Mouse (Mus musculus) C2C12 (cell line): ENCODE data around the gene Ppm1l.

ENCODE experiments used
- CTCF ChIP-seq: IDR thresholded peaks from one replicate; pipeline ENCODE4 v1.5.1; 2011; ENCODE audit not compliant: control insufficient read depth, insufficient read depth, insufficient read length
- USF1 ChIP-seq: IDR thresholded peaks from one replicate; pipeline ENCODE4 v1.6.1; 2011; ENCODE audit warnings: low read depth, mild to moderate bottlenecking, control low read depth, moderate library complexity

GRCm38 (mm10) chr3:69535486-69535885, 218.8 kb downstream of the Ppm1l start:
- no peak for TF ChIP-seq CTCF
- TF ChIP-seq USF1: no peak
